Mouse (Mus musculus) ES-E14 (cell line): ENCODE results near the gene Scgn. TPM values are rescaled to one million over a fixed set of nuclear protein-coding genes. Genes with fewer than 3 reads are reported as not detected.

Experiments
- DNase-seq: peaks from one replicate; pipeline ENCODE4 v3.0.0-alpha.2; 2013; ENCODE audit warnings: low read depth, low spot score
- H3K27ac ChIP-seq: 2 replicates; pipeline ENCODE4 v1.5.1; 2012; ENCODE audit warnings: low read depth, mild to moderate bottlenecking, low read length, moderate library complexity, mixed read lengths; ENCODE audit not compliant: poor library complexity, insufficient read depth, severe bottlenecking
- H3K36me3 ChIP-seq: 2 replicates; pipeline ENCODE4 v1.6.1; 2012; ENCODE audit warnings: mild to moderate bottlenecking, low read length, moderate library complexity, mixed read lengths; ENCODE audit not compliant: control insufficient read depth, poor library complexity, insufficient read depth, severe bottlenecking
- H3K4me1 ChIP-seq, 2 experiments: fragments of 150-350 bp in 1 of 2; sonication (generic) in 1 of 2; 2 replicates each; pipeline ENCODE4 v1.6.1; 2012; ENCODE audit warnings: low read length in 2 of 2, mild to moderate bottlenecking in 1 of 2, mixed read lengths in 1 of 2; ENCODE audit not compliant: control insufficient read depth in 2 of 2, insufficient read depth in 2 of 2, poor library complexity in 1 of 2
- H3K4me3 ChIP-seq, 2 experiments: fragments of 150-350 bp in 1 of 2; sonication (generic) in 1 of 2; 2 replicates each; pipeline ENCODE4 v1.5.1; 2012; ENCODE audit warnings: low read length in 2 of 2, low read depth in 1 of 2, mild to moderate bottlenecking in 1 of 2, mixed read lengths in 1 of 2; ENCODE audit not compliant: insufficient read depth in 1 of 2, poor library complexity in 1 of 2, severe bottlenecking in 1 of 2
- H3K9ac ChIP-seq: 2 replicates; pipeline ENCODE4 v1.6.1; 2012; ENCODE audit warnings: low read depth, mild to moderate bottlenecking, low read length, mixed read lengths; ENCODE audit not compliant: poor library complexity, insufficient read depth, severe bottlenecking
- H3K9me3 ChIP-seq: fragments of 150-350 bp; sonication (generic); 2 replicates; pipeline ENCODE4 v1.6.1; 2012; ENCODE audit warnings: low read depth, mild to moderate bottlenecking, low read length; ENCODE audit not compliant: control insufficient read depth, insufficient read depth
- CHD2 ChIP-seq: IDR thresholded peaks from 2 replicates; pipeline ENCODE4 v1.6.1; 2014; ENCODE audit warnings: mild to moderate bottlenecking, low read depth, low read length, inconsistent platforms
- HCFC1 ChIP-seq: IDR thresholded peaks from 2 replicates; pipeline ENCODE4 v1.6.1; 2012; ENCODE audit warnings: low read length, inconsistent platforms, borderline replicate concordance; ENCODE audit not compliant: insufficient read depth
- MAFK ChIP-seq: IDR thresholded peaks from 2 replicates; pipeline ENCODE4 v1.6.1; 2014; ENCODE audit warnings: mild to moderate bottlenecking, low read depth, low read length, inconsistent platforms; ENCODE audit not compliant: insufficient read depth
- ZC3H11A ChIP-seq: IDR thresholded peaks from 2 replicates; pipeline ENCODE4 v1.6.1; 2012; ENCODE audit warnings: low read depth, mild to moderate bottlenecking, inconsistent platforms, low read length, borderline replicate concordance
- ZNF384 ChIP-seq: IDR thresholded peaks from 2 replicates; pipeline ENCODE4 v1.6.1; 2012; ENCODE audit warnings: low read depth, low read length, inconsistent platforms
- in situ Hi-C, 2 experiments: fragments of 600-800 bp; cut with MboI; formaldehyde crosslinking; loops; one replicate each; pipeline ENCODE4 v1.15.1; 2025; ENCODE audit warnings: low sequenced_read_pairs in 2 of 2, inconsistent platforms in 1 of 2; ENCODE audit not compliant: unreplicated experiment in 2 of 2
- total RNA-seq: library from RNA; depleted of rRNA; stranded (reverse); fragments of 300-350 nt; gene quantifications from 2 replicates; pipeline ENCODE4 v1.2.3, GENCODE M21; 2012

Scgn gene
- total RNA-seq, 1 experiment: not detected

- Histone ChIP-seq H3K9me3 (no peaks in the 10 kb centered on the region), H3K27ac (no peak overlapping the region), H3K36me3 (no peaks in the 10 kb centered on the region), H3K4me3 (no peak overlapping the region), H3K9ac (no peak overlapping the region), H3K4me1 (peaks cover 0 to 6% of the 10 kb centered on the region in 2 experiments; a peak in 1 of 4 replicates)
- TF ChIP-seq ZC3H11A: no peak
- no peak for TF ChIP-seq HCFC1
- TF ChIP-seq CHD2: no peak
- no peak for TF ChIP-seq MAFK
- TF ChIP-seq ZNF384: no peak
- in situ Hi-C loops: no loop called here
- no peak for DNase-seq
Measured at GRCm38 (mm10) chr13:23930461-23930860, 60.6 kb downstream of the Scgn start.

- in situ Hi-C loops: no loop called here
- no peak for DNase-seq
- Histone ChIP-seq H3K4me1 (no peaks in the 10 kb centered on the region), H3K36me3 (no peaks in the 10 kb centered on the region), H3K9ac (no peak overlapping the region), H3K27ac (no peak overlapping the region), H3K4me3 (no peak overlapping the region), H3K9me3 (no peaks in the 10 kb centered on the region)
- TF ChIP-seq CHD2 (no peak), ZNF384 (no peak), ZC3H11A (no peak), MAFK (no peak), HCFC1 (no peak)
Measured at GRCm38 (mm10) chr13:23928637-23929036, 62.4 kb downstream of the Scgn start.

GRCm38 (mm10) chr13:23925792-23926191 lies 65.2 kb downstream of the Scgn start:
- no peak for DNase-seq
- Histone ChIP-seq H3K9me3 (no peaks in the 10 kb centered on the region), H3K36me3 (no peaks in the 10 kb centered on the region), H3K4me1 (no peaks in the 10 kb centered on the region), H3K27ac (no peak overlapping the region), H3K4me3 (no peak overlapping the region), H3K9ac (no peak overlapping the region)
- no peak for TF ChIP-seq ZNF384
- in situ Hi-C loops: no loop called here

- H3K4me3 ChIP-seq: no peak overlapping the region
- in situ Hi-C loops: no loop called here
- H3K4me1 ChIP-seq: no peaks in the 10 kb centered on the region
- TF ChIP-seq ZC3H11A (no peak), MAFK (no peak), ZNF384 (no peak), CHD2 (no peak), HCFC1 (no peak)
- H3K36me3 ChIP-seq: no peaks in the 10 kb centered on the region
- no peak overlapping the region for H3K27ac ChIP-seq
- H3K9me3 ChIP-seq: no peaks in the 10 kb centered on the region
- H3K9ac ChIP-seq: no peak overlapping the region
- DNase-seq: no peak
Measured at GRCm38 (mm10) chr13:23917674-23918073, 73.3 kb downstream of the Scgn start.

GRCm38 (mm10) chr13:23916132-23916531 lies 74.9 kb downstream of the Scgn start:
- in situ Hi-C loops: no loop called here
- H3K4me3 ChIP-seq: no peak overlapping the region
- no peak for TF ChIP-seq HCFC1
- TF ChIP-seq ZC3H11A: no peak
- no peak for TF ChIP-seq CHD2
- TF ChIP-seq MAFK: no peak
- no peak for TF ChIP-seq ZNF384
- DNase-seq: no peak
- no peaks in the 10 kb centered on the region for H3K4me1 ChIP-seq
- no peaks in the 10 kb centered on the region for H3K9me3 ChIP-seq
- no peak overlapping the region for H3K9ac ChIP-seq
- H3K36me3 ChIP-seq: no peaks in the 10 kb centered on the region
- no peak overlapping the region for H3K27ac ChIP-seq
